Mouse (Mus musculus) limb, embryonic 15.5 days (tissue): ENCODE measurements around the gene Gm20547. TPM values are rescaled to one million over a fixed set of nuclear protein-coding genes. Genes with fewer than 3 reads are reported as not detected.
"Not testable (repeated sequence)": the region's sequence is repeated elsewhere in the genome, so short reads cannot be mapped to it uniquely, and the experiment has no call there.

Source experiments
- ATAC-seq: fragments of 200-750 bp; cut with Nextera tagmentation; 2 replicates; pipeline ENCODE4 v1.8.0; 2017; ENCODE audit warnings: low read depth, moderate TSS enrichment; ENCODE audit not compliant: insufficient number of reproducible peaks, low FRiP score, low TSS enrichment
- H3K27ac ChIP-seq: fragments of 300-500 bp; sonication (generic); 2 replicates; pipeline ENCODE4 v1.5.1; 2015; ENCODE audit warnings: moderate library complexity, mild to moderate bottlenecking, inconsistent platforms
- H3K27me3 ChIP-seq: fragments of 300-500 bp; sonication (generic); 2 replicates; pipeline ENCODE4 v1.6.1; 2015; ENCODE audit warnings: inconsistent platforms
- H3K36me3 ChIP-seq: fragments of 300-500 bp; sonication (generic); 2 replicates; pipeline ENCODE4 v1.6.1; 2015; ENCODE audit warnings: inconsistent platforms
- H3K4me1 ChIP-seq: fragments of 300-500 bp; sonication (generic); 2 replicates; pipeline ENCODE4 v1.6.1; 2015; ENCODE audit warnings: inconsistent platforms
- H3K4me2 ChIP-seq: fragments of 300-500 bp; sonication (generic); 2 replicates; pipeline ENCODE4 v1.6.1; 2015; ENCODE audit warnings: mild to moderate bottlenecking, inconsistent platforms
- H3K4me3 ChIP-seq: fragments of 300-500 bp; sonication (generic); 2 replicates; pipeline ENCODE4 v1.5.1; 2015; ENCODE audit warnings: mild to moderate bottlenecking, inconsistent platforms
- H3K9ac ChIP-seq: fragments of 300-500 bp; sonication (generic); 2 replicates; pipeline ENCODE4 v1.6.1; 2015; ENCODE audit warnings: inconsistent platforms
- H3K9me3 ChIP-seq: fragments of 300-500 bp; sonication (generic); 2 replicates; pipeline ENCODE4 v1.6.1; 2016; ENCODE audit warnings: inconsistent platforms
- WGBS: fragments of 180-500 bp; shearing (Covaris S2); methylation state at CpG from one replicate; pipeline ENCODE4 v1.1.7; 2015; 5-methylcytosine and 5-hydroxymethylcytosine counted together
- polyA plus RNA-seq: library from polyadenylated mRNA; unstranded; fragments of >200 nt; fragmentation: Nextera tagmentation; extraction: Ambion mirVana; gene quantifications from 2 replicates; pipeline ENCODE4 v1.2.1, GENCODE M21; 2015

Gene Gm20547
- polyA plus RNA-seq, 1 experiment from 2014 or later, result not detected

GRCm38 (mm10) chr17:34910982-34911381 is 29.1 kb upstream of the Gm20547 start:
- Histone ChIP-seq H3K27ac (no peak overlapping the region; the same call in 1 of the 2 replicates), H3K4me3 (no peak overlapping the region), H3K27me3 (no peaks in the 10 kb centered on the region), H3K4me2 (no peak overlapping the region), H3K9me3 (no peaks in the 10 kb centered on the region), H3K9ac (no peak overlapping the region), H3K36me3 (peaks cover 81% of the 10 kb centered on the region), H3K4me1 (peaks cover 13% of the 10 kb centered on the region)
- 76% methylated on average over 10 of the region's 10 CpGs for WGBS
- ATAC-seq, result no peak

DNA sequence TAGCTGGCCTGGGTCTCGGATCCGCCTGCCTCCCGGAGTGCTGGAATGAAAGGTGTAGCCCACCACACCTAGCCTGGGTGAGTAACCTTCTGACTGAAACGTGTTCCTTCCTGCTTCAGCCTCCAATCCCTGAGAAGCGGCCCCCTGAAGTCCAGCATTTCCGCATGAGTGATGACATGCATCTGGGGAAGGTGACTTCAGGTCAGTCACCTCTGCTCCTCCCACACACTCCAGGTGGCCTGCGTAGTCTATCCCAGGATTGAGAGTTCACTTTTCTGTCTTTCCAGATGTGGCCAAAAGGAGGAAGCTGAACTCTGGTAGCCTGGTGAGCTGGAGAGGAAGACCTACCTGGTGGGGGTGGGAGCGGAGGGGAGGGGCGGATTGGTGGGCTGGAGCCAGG is 21.1 kb upstream of the Gm20547 start:
- Histone ChIP-seq H3K4me1 (peaks cover 10% of the 10 kb centered on the region), H3K9me3 (no peaks in the 10 kb centered on the region), H3K4me3 (no peak overlapping the region), H3K9ac (no peak overlapping the region), H3K4me2 (no peak overlapping the region), H3K27ac (no peak overlapping the region), H3K27me3 (no peaks in the 10 kb centered on the region), H3K36me3 (peaks cover 64% of the 10 kb centered on the region)
- ATAC-seq, result no peak
- WGBS, result 91% methylated on average over 9 of the region's 9 CpGs

GRCm38 (mm10) chr17:34901948-34902347 is 20.1 kb upstream of the Gm20547 start:
- not testable (repeated sequence) for H3K4me3 ChIP-seq, H3K27ac ChIP-seq, H3K27me3 ChIP-seq, H3K9ac ChIP-seq, H3K4me2 ChIP-seq, ATAC-seq, H3K9me3 ChIP-seq
- Histone ChIP-seq H3K36me3 (peaks cover 55% of the 10 kb centered on the region), H3K4me1 (peaks cover 18% of the 10 kb centered on the region)
- WGBS, result 82% methylated on average over 9 of the region's 10 CpGs

DNA sequence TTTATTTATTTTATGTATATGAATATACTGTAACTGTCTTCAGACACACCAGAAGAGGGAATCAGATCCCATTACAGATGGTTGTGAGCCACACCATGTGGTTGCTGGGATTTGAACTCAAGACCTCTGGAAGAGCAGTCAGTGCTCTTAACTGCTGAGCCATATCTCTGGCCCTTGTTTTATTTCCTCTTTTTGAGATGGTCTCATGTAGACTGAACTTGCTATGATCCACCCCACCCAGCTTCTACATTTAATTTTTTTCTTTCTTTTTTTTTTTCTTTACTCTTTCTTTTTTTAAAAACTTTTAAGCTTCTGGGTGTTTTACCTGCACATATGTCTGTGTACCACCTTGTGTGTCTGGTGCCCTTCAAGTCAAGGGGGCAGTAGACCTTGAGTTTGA is 19.0 kb upstream of the Gm20547 start:
- H3K4me3 ChIP-seq, H3K27me3 ChIP-seq, ATAC-seq, H3K27ac ChIP-seq, H3K9ac ChIP-seq, H3K9me3 ChIP-seq, H3K4me2 ChIP-seq: not testable (repeated sequence)
- Histone ChIP-seq H3K36me3 (peaks cover 51% of the 10 kb centered on the region), H3K4me1 (peaks cover 27% of the 10 kb centered on the region)

- H3K27ac ChIP-seq, result peak overlapping the region; percentile 98
- WGBS, result 1% methylated on average over 5 of the region's 5 CpGs
- H3K4me2 ChIP-seq, result peak overlapping the region; percentile 61
- peaks cover 36% of the 10 kb centered on the region for H3K4me1 ChIP-seq
- peak overlapping the region; percentile 84 for H3K4me3 ChIP-seq
- ATAC-seq, result no peak
- H3K36me3 ChIP-seq, result peaks cover 42% of the 10 kb centered on the region
- H3K9ac ChIP-seq, result peak overlapping the region; percentile 94
- no peaks in the 10 kb centered on the region for H3K9me3 ChIP-seq
- no peaks in the 10 kb centered on the region for H3K27me3 ChIP-seq
Observed at GRCm38 (mm10) chr17:34899890-34900243, 18.0 kb upstream of the Gm20547 start.

GRCm38 (mm10) chr17:34899053-34899889 is 17.4 kb upstream of the Gm20547 start:
- peak overlapping the region; percentile 94 for H3K9ac ChIP-seq
- no peaks in the 10 kb centered on the region for H3K27me3 ChIP-seq
- no peaks in the 10 kb centered on the region for H3K9me3 ChIP-seq
- H3K27ac ChIP-seq, result peak overlapping the region; percentile 98
- WGBS, result under 1% methylated on average over 42 of the region's 45 CpGs
- peak overlapping the region; percentile 84 for H3K4me3 ChIP-seq
- no peak for ATAC-seq
- peaks cover 37% of the 10 kb centered on the region for H3K4me1 ChIP-seq
- peaks cover 36% of the 10 kb centered on the region for H3K36me3 ChIP-seq
- peak overlapping the region; percentile 61 for H3K4me2 ChIP-seq

DNA sequence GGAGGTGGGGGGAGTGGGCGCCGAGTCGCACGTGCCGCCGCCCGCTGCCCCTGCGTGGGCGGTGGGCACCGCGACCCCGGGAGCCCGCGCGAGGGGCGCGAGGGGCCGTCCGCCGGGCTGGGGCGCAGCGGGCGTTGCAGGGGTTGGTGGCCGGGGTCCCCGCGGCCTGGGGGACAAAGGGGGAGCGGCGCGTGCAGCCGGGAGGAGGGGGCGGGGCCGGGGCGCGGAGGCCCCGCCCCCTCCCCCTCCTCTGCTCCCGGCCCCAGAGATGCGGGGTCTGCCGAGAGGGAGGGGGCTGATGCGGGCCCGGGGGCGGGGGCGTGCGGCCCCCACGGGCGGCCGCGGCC is 16.8 kb upstream of the Gm20547 start:
- WGBS, result 0% methylated on average over 18 of the region's 47 CpGs
- no peak for ATAC-seq
- H3K27ac ChIP-seq, result peak overlapping the region; percentile 98
- no peaks in the 10 kb centered on the region for H3K27me3 ChIP-seq
- no peaks in the 10 kb centered on the region for H3K9me3 ChIP-seq
- peak overlapping the region; percentile 61 for H3K4me2 ChIP-seq
- H3K4me3 ChIP-seq, result peak overlapping the region; percentile 84
- H3K36me3 ChIP-seq, result peaks cover 30% of the 10 kb centered on the region
- peaks cover 41% of the 10 kb centered on the region for H3K4me1 ChIP-seq
- peak overlapping the region; percentile 94 for H3K9ac ChIP-seq

- ATAC-seq, result peak; percentile 22; the same call in 1 of the 2 replicates
- Histone ChIP-seq H3K4me3 (peak within 1 kb of the TSS; percentile 84), H3K27ac (peak within 1 kb of the TSS; percentile 98), H3K4me2 (peak within 1 kb of the TSS; percentile 61), H3K4me1 (peaks cover 43% of the 10 kb centered on the region), H3K36me3 (peaks cover 25% of the 10 kb centered on the region), H3K27me3 (no peaks in the 10 kb centered on the region), H3K9ac (peak within 1 kb of the TSS; percentile 94), H3K9me3 (no peaks in the 10 kb centered on the region)
- WGBS, result under 1% methylated on average over 38 of the region's 44 CpGs
Observed at GRCm38 (mm10) chr17:34898160-34898586, 16.3 kb upstream of the Gm20547 start, which contains the start of the genes C2 and Ehmt2. Gene C2, minus strand, starts transcription at chr17:34898265. Gene Ehmt2, plus strand, starts transcription at chr17:34898469.

DNA sequence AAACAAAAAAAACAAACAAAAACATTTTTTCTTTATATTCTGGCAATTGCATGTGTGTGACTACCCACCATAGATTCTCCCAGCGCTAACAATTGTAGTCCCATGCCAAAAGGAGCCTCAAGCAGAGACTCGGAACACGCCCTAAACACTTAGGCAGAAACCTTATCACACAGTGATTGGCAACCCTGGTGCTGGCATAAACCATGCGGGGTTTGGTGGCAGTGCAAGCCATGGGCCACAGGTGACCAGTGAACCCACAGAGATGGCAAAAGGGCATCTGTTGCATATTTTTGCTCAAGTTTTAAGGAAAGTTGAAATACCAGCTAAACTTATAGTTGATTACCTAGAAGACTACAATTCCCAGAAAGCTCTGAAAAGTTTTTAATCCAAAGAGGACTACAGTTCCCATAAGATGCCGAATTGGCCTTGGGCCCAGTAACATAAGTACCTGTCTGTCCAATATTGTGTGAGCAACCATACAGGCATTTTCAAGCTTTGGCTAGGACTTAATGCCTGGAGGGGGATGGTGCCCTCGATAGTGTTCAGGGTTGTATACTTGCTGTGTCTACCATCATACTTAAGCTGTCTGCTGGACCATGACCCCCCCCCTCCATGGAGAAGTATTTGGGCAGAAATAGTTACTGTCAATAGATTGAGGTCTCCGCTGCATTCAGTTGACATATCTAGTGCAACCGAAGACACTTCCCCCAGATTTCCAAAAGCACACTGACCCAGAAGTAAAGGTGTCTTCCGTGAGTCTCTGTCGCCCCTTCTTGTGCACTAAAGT is 15.7 kb upstream of the Gm20547 start:
- peaks cover 43% of the 10 kb centered on the region for H3K4me1 ChIP-seq
- H3K27ac ChIP-seq, result peak overlapping the region; percentile 98
- peak overlapping the region; percentile 61 for H3K4me2 ChIP-seq
- no peak for ATAC-seq
- peaks cover 19% of the 10 kb centered on the region for H3K36me3 ChIP-seq
- H3K4me3 ChIP-seq, result peak overlapping the region; percentile 84
- H3K27me3 ChIP-seq, result no peaks in the 10 kb centered on the region
- H3K9ac ChIP-seq, result peak overlapping the region; percentile 94
- H3K9me3 ChIP-seq, result no peaks in the 10 kb centered on the region
- WGBS, result 16% methylated on average over 10 of the region's 10 CpGs

DNA sequence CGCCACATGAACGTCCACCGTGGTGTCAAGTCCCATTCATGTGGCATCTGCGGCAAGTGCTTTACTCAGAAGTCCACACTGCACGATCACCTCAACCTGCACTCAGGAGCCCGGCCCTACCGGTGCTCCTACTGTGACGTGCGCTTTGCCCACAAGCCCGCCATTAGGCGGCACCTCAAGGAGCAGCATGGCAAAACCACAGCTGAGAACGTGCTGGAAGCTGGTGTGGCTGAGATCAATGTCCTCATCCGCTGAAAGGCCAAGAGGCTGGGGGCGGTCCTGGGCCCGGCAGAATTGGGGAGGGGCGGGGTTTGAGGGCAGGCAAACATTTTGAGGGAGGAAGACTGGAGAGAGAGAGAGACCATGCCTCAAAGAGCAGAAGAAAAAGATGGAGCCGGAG is 14.5 kb upstream of the Gm20547 start:
- WGBS, result 87% methylated on average over 17 of the region's 17 CpGs
- no peak overlapping the region for H3K9ac ChIP-seq
- no peak overlapping the region for H3K27ac ChIP-seq
- H3K27me3 ChIP-seq, result no peaks in the 10 kb centered on the region
- 0 out of 2 replicates have a peak overlapping the region, but pooled peaks have one; percentile 3 for H3K4me2 ChIP-seq
- H3K9me3 ChIP-seq, result no peaks in the 10 kb centered on the region
- no peak overlapping the region for H3K4me3 ChIP-seq
- ATAC-seq, result no peak
- H3K4me1 ChIP-seq, result peaks cover 43% of the 10 kb centered on the region
- peaks cover 11% of the 10 kb centered on the region; the same call in 1 of the 2 replicates for H3K36me3 ChIP-seq

DNA sequence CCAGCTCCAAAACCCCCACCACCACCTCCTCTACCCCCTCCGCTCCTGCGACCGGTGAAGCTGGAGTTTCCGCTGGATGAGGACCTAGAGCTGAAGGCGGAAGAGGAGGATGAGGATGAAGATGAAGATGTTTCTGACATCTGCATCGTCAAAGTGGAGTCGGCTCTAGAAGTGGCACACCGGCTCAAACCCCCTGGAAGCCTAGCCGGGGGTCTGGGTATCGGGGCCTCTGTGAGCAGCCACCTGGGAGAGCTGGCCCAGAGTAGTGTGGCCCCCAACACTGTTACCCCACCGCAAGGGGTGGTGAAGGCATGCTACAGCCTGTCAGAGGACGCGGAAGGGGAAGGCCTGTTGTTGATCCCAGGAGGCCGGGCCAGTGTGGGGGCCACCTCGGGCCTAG is 13.9 kb upstream of the Gm20547 start:
- peaks cover 8% of the 10 kb centered on the region; the same call in 1 of the 2 replicates for H3K36me3 ChIP-seq
- H3K4me1 ChIP-seq, result peaks cover 43% of the 10 kb centered on the region
- peak overlapping the region; percentile 84 for H3K4me2 ChIP-seq
- ATAC-seq, result no peak
- peak overlapping the region; percentile 74 for H3K4me3 ChIP-seq
- WGBS, result 89% methylated on average over 15 of the region's 15 CpGs
- H3K9ac ChIP-seq, result no peak overlapping the region
- no peaks in the 10 kb centered on the region for H3K9me3 ChIP-seq
- no peaks in the 10 kb centered on the region for H3K27me3 ChIP-seq
- H3K27ac ChIP-seq, result peak overlapping the region; percentile 93
